Mouse (Mus musculus) c-Kit-positive CD71-positive TER-119-negative erythroid progenitor cells, embryonic 14.5 days (primary cell): ENCODE measurements around the gene Pxylp1.
A peak's percentile ranks its signal among the peaks of the same experiment; 100 is the strongest.

Experiments
- DNase-seq: peaks from one replicate; pipeline ENCODE4 v3.0.0-alpha.2; 2013; ENCODE audit warnings: low read depth

The Pxylp1 gene

DNA sequence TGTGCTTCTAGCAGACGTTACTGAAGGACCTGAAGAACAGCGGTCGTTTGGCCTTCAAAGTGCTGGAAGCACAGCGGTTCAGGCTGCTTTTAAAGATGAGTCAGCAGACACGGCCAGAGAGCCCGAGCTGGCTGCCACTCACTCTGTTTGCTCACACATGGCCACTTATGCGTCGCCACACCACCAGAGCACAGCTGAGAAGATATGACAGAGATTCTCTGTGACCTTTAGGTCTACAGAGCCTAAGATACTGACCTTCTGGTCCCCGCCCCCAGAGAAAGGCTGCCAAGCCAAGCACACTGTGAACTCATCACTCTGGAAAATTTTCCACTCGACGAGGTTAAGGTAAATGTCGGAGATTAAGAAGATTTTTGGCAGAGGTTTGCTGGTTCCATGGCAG lies 68.4 kb downstream of the Pxylp1 start:
- no peak for DNase-seq

DNA sequence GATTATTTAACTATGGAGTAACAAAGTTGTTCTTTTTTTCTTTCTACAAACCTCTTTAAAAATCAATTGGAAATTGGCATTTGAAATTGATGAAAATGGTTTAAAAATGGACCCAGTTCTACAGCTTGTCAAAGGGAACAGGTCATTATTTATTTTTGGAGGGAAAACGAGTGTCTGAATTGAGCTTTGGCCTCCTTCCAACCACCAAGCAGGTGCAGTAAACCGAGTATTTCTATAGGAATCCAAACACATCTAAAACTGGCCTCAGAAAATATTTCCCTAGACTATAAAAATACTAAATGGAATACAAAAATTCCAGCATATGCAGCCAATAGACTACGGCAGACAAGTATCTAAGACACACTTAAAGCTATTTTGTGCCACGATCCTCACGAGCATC lies 68.9 kb downstream of the Pxylp1 start:
- DNase-seq = no peak

DNA sequence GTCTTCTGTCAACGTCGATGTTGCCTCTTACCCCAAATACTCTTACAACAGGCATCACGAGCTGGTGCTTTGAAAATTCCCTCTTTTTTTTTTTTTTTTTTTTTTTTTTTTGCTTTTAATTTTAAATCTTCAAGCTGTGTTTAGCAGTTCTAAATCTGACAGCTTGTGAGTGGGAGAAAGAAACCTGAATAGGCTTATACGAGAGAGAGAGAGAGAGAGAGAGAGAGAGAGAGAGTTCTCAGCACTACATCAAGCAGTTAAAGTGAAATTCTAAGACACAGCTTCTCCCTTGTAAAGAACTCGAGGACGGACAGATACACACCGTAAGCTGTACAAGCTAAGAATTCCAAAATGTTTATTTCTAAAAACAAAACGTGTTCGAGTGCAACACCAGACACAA lies 69.5 kb downstream of the Pxylp1 start:
- DNase-seq = no peak

- DNase-seq = no peak
Measured at GRCm38 (mm10) chr9:96818822-96819481, 73.5 kb downstream of the Pxylp1 start.

DNA sequence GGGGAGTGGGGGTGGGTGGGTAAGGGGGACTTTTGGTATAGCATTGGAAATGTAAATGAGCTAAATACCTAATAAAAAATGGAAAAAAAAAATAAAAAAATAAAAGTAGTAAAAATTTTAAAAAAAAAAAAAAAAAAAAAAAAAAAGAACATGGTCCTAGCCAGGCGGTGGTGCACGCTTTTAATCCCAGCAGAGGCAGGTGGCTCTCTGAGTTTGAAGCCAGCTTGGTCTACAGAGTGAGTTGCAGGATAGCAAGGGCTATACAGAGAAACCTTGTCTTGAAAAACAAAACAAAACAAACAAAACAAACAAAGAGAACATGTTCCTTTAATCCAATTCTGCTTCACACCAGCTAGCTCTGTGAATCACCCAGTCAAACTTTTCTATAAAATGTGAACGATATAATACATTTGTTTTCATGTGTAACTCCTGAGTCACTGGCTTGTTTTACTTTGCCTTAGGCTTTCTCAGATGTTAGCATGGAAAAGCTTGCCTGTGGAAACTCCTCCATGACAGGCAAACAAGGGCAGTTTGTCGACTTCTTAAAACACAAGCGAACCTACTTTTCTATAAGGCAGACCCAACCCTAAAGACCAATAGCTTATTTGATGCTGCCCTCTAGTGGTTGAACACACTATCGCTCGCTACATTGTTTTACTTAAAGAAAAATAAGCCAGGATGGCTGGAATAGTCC lies 74.2 kb downstream of the Pxylp1 start:
- DNase-seq = peak; percentile 56

- DNase-seq = no peak
Measured at GRCm38 (mm10) chr9:96811996-96812395, 80.5 kb downstream of the Pxylp1 start.

- DNase-seq = no peak
Measured at GRCm38 (mm10) chr9:96800131-96800825, 92.2 kb downstream of the Pxylp1 start.

- DNase-seq = no peak
Measured at GRCm38 (mm10) chr9:96797311-96797710, 95.2 kb downstream of the Pxylp1 start.

GRCm38 (mm10) chr9:96795399-96795928 lies 97.0 kb downstream of the Pxylp1 start:
- no peak for DNase-seq

GRCm38 (mm10) chr9:96794601-96795000 lies 97.9 kb downstream of the Pxylp1 start:
- DNase-seq = no peak

DNA sequence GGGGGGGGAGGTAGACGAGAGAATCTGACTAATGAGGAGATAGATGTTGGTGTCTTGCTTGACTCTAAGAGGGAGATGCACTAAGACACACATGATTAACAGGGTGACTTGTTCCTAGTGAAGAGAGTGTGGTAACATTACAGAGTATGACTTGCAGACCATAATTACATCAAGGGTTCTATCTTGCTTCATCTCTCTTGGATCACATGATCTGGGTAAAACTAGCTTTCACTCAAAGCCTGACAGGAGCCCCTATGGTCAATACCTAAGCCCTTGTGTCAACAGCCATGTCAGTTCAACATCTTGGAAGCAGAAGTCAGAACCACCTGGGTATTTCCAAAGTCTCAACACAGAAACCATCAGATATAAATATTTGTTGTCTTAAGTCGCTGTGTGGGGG lies 99.9 kb downstream of the Pxylp1 start:
- no peak for DNase-seq

- no peak for DNase-seq
Measured at GRCm38 (mm10) chr9:96790389-96791007, 102.0 kb downstream of the Pxylp1 start.

- DNase-seq = no peak
Measured at GRCm38 (mm10) chr9:96789906-96790305, 102.6 kb downstream of the Pxylp1 start.

GRCm38 (mm10) chr9:96787797-96788196 lies 104.7 kb downstream of the Pxylp1 start:
- DNase-seq = no peak

GRCm38 (mm10) chr9:96785871-96786342 lies 106.6 kb downstream of the Pxylp1 start:
- DNase-seq = no peak

DNA sequence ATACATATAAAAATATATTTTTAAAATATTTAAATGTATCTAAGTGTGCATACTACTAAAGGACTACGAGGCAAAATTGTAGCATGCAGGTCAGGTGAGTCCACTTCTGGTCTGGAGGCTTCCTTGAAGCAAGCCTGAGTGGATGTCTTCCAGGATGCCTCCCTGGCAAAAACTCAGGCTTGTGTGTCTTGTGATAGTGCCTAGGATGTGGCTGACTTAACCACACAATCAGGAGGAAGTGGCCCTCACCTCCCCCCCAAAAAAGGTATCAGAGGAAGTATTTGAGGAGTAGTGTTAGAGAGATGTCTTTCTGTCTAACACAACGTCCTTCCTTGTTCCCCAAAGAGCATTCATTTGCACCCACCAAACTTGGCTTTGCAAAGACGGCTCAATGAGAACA lies 107.3 kb downstream of the Pxylp1 start:
- no peak for DNase-seq

DNA sequence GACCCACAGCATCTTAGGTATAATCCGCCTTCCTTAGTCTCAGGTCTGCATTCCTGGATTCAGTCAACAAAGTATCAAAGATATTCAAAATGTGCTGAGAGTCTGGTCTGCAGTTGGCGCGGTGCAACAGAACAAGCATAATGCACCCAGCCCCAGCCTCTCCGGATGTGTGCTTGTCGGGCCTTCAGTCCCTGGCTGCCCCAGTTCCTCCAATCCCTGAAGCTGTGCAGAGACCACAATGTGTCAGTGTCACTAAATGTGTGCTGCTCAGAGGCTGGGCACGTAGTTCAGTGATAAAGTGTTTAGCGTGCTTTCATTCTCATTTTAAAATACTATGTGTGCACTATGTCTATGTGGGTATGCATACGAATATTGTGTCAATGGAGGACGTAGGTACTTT lies 108.8 kb downstream of the Pxylp1 start:
- DNase-seq = no peak

- DNase-seq = no peak
Measured at GRCm38 (mm10) chr9:96783258-96783657, 109.2 kb downstream of the Pxylp1 start.

- DNase-seq = no peak
Measured at GRCm38 (mm10) chr9:96782062-96782461, 110.4 kb downstream of the Pxylp1 start.
